Mouse (Mus musculus) liver, adult 2 months (tissue): ENCODE results near the gene Wnk4. TPM values are rescaled to one million over a fixed set of nuclear protein-coding genes. Genes with fewer than 3 reads are reported as not detected.
A peak's percentile ranks its signal among the peaks of the same experiment; 100 is the strongest.

Source experiments
- DNase-seq: peaks from one replicate; pipeline ENCODE4 v3.0.0-alpha.2; 2011; ENCODE audit warnings: low read depth, low spot score; ENCODE audit errors: extremely low read depth
- H3K27ac ChIP-seq: fragments of 200-500 bp; replicated peaks from 2 replicates; pipeline ENCODE4 v1.5.1; 2012; ENCODE audit warnings: low read depth, mild to moderate bottlenecking, control low read depth, inconsistent platforms, low read length; ENCODE audit not compliant: insufficient read depth
- H3K27me3 ChIP-seq: fragments of 200-500 bp; 2 replicates; pipeline ENCODE4 v1.6.1; 2012; ENCODE audit warnings: mild to moderate bottlenecking, moderate library complexity, low read length, inconsistent platforms; ENCODE audit not compliant: control insufficient read depth, insufficient read depth
- H3K36me3 ChIP-seq: fragments of 200-500 bp; 2 replicates; pipeline ENCODE4 v1.6.1; 2012; ENCODE audit warnings: low read length, inconsistent platforms; ENCODE audit not compliant: control insufficient read depth, insufficient read depth
- H3K4me1 ChIP-seq: fragments of 200-500 bp; 2 replicates; pipeline ENCODE4 v1.6.1; 2011; ENCODE audit warnings: low read length; ENCODE audit not compliant: control insufficient read depth, insufficient read depth
- H3K4me3 ChIP-seq: fragments of 200-500 bp; 2 replicates; pipeline ENCODE4 v1.5.1; 2011; ENCODE audit warnings: low read depth, mild to moderate bottlenecking, control low read depth, low read length, moderate library complexity; ENCODE audit not compliant: insufficient read depth
- H3K79me2 ChIP-seq: fragments of 200-500 bp; 2 replicates; pipeline ENCODE4 v1.6.1; 2012; ENCODE audit warnings: inconsistent platforms, mild to moderate bottlenecking, low read length, moderate library complexity; ENCODE audit not compliant: control insufficient read depth, insufficient read depth
- H3K9ac ChIP-seq: fragments of 200-500 bp; 2 replicates; pipeline ENCODE4 v1.6.1; 2012; ENCODE audit warnings: low read depth, mild to moderate bottlenecking, control low read depth, inconsistent platforms, low read length
- CTCF ChIP-seq: fragments of 200-500 bp; IDR thresholded peaks from 2 replicates; pipeline ENCODE4 v1.5.1; 2011; ENCODE audit warnings: low read depth, low read length, control low read depth
- POLR2A ChIP-seq: fragments of 200-500 bp; IDR thresholded peaks from 2 replicates; pipeline ENCODE4 v1.6.1; 2011; ENCODE audit warnings: low read length, control low read depth; ENCODE audit not compliant: insufficient read depth; ENCODE audit errors: extremely low read depth
- WGBS: fragments of 180-500 bp; shearing (Covaris S2); methylation state at CpG from one replicate; pipeline ENCODE4 v1.1.7; 2018; 5-methylcytosine and 5-hydroxymethylcytosine counted together
- polyA plus RNA-seq: library from polyadenylated mRNA; depleted of rRNA; stranded (reverse); fragments of >200 nt; gene quantifications from 2 replicates; pipeline ENCODE4 v1.2.3, GENCODE M21; 2012
- total RNA-seq: library from RNA; depleted of rRNA; stranded (reverse); fragments of >200 nt; gene quantifications from 2 replicates; pipeline ENCODE4 v1.2.3, GENCODE M21; 2014

The Wnk4 gene
- total and polyA plus RNA-seq, 2 experiments = 0.37 to 1.1 TPM

- Histone ChIP-seq H3K79me2 (peaks cover 6% of the 10 kb centered on the region; the same call in 1 of the 2 replicates), H3K4me1 (peaks cover 4% of the 10 kb centered on the region; the same call in 1 of the 2 replicates), H3K9ac (peak within 1 kb of the TSS; percentile 82), H3K27ac (peak within 1 kb of the TSS; percentile 30), H3K4me3 (peak within 1 kb of the TSS; percentile 76), H3K27me3 (no peaks in the 10 kb centered on the region), H3K36me3 (no peaks in the 10 kb centered on the region)
- TF ChIP-seq POLR2A (peak; percentile 66; the same call in 1 of the 2 replicates), CTCF (peak; percentile 21; the same call in 1 of the 2 replicates)
- under 1% methylated on average over 40 of the region's 40 CpGs for WGBS
- DNase-seq = peak; percentile 74
Measured at GRCm38 (mm10) chr11:101253613-101254389, 6.6 kb upstream of the Wnk4 start, which contains the start of gene Vps25. Vps25 (plus strand) TSS chr11:101253707.

GRCm38 (mm10) chr11:101255826-101256775 lies 4.3 kb upstream of the Wnk4 start:
- Histone ChIP-seq H3K36me3 (no peaks in the 10 kb centered on the region; the same call in 1 of the 2 replicates), H3K4me1 (peaks cover 10% of the 10 kb centered on the region), H3K27me3 (no peaks in the 10 kb centered on the region), H3K27ac (no peak overlapping the region), H3K79me2 (peaks cover 6% of the 10 kb centered on the region; the same call in 1 of the 2 replicates), H3K4me3 (no peak overlapping the region), H3K9ac (no peak overlapping the region)
- WGBS = 65% methylated on average over 13 of the region's 13 CpGs
- no peak for DNase-seq
- no peak for TF ChIP-seq POLR2A
- no peak for TF ChIP-seq CTCF

GRCm38 (mm10) chr11:101259261-101259712 lies 1.1 kb upstream of the Wnk4 start:
- no peaks in the 10 kb centered on the region for H3K27me3 ChIP-seq
- peak overlapping the region; percentile 57; the same call in 1 of the 2 replicates for H3K27ac ChIP-seq
- 47% methylated on average over 6 of the region's 6 CpGs for WGBS
- H3K4me1 ChIP-seq = peaks cover 10% of the 10 kb centered on the region
- TF ChIP-seq POLR2A (no peak), CTCF (no peak)
- H3K36me3 ChIP-seq = no peaks in the 10 kb centered on the region; the same call in 1 of the 2 replicates
- no peak for DNase-seq
- no peak overlapping the region for H3K9ac ChIP-seq
- no peak overlapping the region for H3K4me3 ChIP-seq
- no peaks in the 10 kb centered on the region for H3K79me2 ChIP-seq

- Histone ChIP-seq H3K79me2 (no peaks in the 10 kb centered on the region), H3K4me3 (peak overlapping the region; percentile 80), H3K36me3 (no peaks in the 10 kb centered on the region; the same call in 1 of the 2 replicates), H3K27me3 (no peaks in the 10 kb centered on the region), H3K27ac (peak overlapping the region; percentile 59), H3K4me1 (peaks cover 10% of the 10 kb centered on the region), H3K9ac (peak overlapping the region; percentile 80)
- DNase-seq = no peak
- WGBS = 2% methylated on average over 30 of the region's 30 CpGs
- no peak for TF ChIP-seq CTCF
- no peak for TF ChIP-seq POLR2A
Measured at GRCm38 (mm10) chr11:101260826-101261380, 536 bp downstream of the Wnk4 start.

- DNase-seq = no peak
- TF ChIP-seq POLR2A = no peak
- no peak for TF ChIP-seq CTCF
- Histone ChIP-seq H3K9ac (no peak overlapping the region), H3K79me2 (no peaks in the 10 kb centered on the region), H3K36me3 (no peaks in the 10 kb centered on the region; the same call in 1 of the 2 replicates), H3K27ac (no peak overlapping the region), H3K4me3 (no peak overlapping the region), H3K27me3 (no peaks in the 10 kb centered on the region), H3K4me1 (peaks cover 10% of the 10 kb centered on the region)
- WGBS = 34% methylated on average over 24 of the region's 24 CpGs
Measured at GRCm38 (mm10) chr11:101262272-101262967, 2.1 kb downstream of the Wnk4 start.
